Mouse (Mus musculus) embryonic facial prominence, embryonic 10.5 days (tissue): ENCODE data around the gene Nicn1. TPM values are rescaled to one million over a fixed set of nuclear protein-coding genes. Genes with fewer than 3 reads are reported as not detected.

Experiments
- DNase-seq: peaks from one replicate; pipeline ENCODE4 v3.0.0-alpha.2; 2017; ENCODE audit warnings: low spot score
- H3K27ac ChIP-seq: fragments of 300-500 bp; sonication (generic); replicated peaks from 2 replicates; pipeline ENCODE4 v1.5.1; 2016; ENCODE audit warnings: mild to moderate bottlenecking
- H3K27me3 ChIP-seq: fragments of 300-500 bp; sonication (generic); replicated peaks from 2 replicates; pipeline ENCODE4 v1.6.1; 2016; ENCODE audit warnings: low read depth, mild to moderate bottlenecking; ENCODE audit not compliant: poor library complexity, severe bottlenecking
- H3K36me3 ChIP-seq: fragments of 300-500 bp; sonication (generic); replicated peaks from 2 replicates; pipeline ENCODE4 v1.6.1; 2016; ENCODE audit warnings: mild to moderate bottlenecking, moderate library complexity
- H3K4me1 ChIP-seq: fragments of 300-500 bp; sonication (generic); 2 replicates; pipeline ENCODE4 v1.6.1; 2016
- H3K4me3 ChIP-seq: fragments of 300-500 bp; sonication (generic); 2 replicates; pipeline ENCODE4 v1.5.1; 2016; ENCODE audit warnings: mild to moderate bottlenecking, moderate library complexity
- H3K9me3 ChIP-seq: fragments of 300-500 bp; sonication (generic); 2 replicates; pipeline ENCODE4 v1.6.1; 2016; ENCODE audit warnings: mild to moderate bottlenecking
- WGBS: fragments of 180-500 bp; shearing (Covaris S2); methylation state at CpG from one replicate; pipeline ENCODE4 v1.1.7; 2016; 5-methylcytosine and 5-hydroxymethylcytosine counted together
- polyA plus RNA-seq: library from polyadenylated mRNA; unstranded; fragments of >200 nt; fragmentation: Nextera tagmentation; extraction: Ambion mirVana; gene quantifications from 2 replicates; pipeline ENCODE4 v1.2.1, GENCODE M21; 2016

The Nicn1 gene
- polyA plus RNA-seq, 1 experiment from 2014 or later, result 39.3 TPM

GRCm38 (mm10) chr9:108342301-108342831 lies 52.1 kb downstream of the Nicn1 start:
- no peaks in the 10 kb centered on the region for H3K27me3 ChIP-seq
- no peak for DNase-seq
- WGBS, result 57% methylated on average over 5 of the region's 5 CpGs
- H3K9me3 ChIP-seq, result no peaks in the 10 kb centered on the region
- H3K36me3 ChIP-seq, result peaks cover 17% of the 10 kb centered on the region
- H3K4me3 ChIP-seq, result no peak overlapping the region
- H3K4me1 ChIP-seq, result peaks cover 48% of the 10 kb centered on the region
- H3K27ac ChIP-seq, result no peak overlapping the region

GRCm38 (mm10) chr9:108343331-108343730 lies 53.1 kb downstream of the Nicn1 start:
- Histone ChIP-seq H3K4me1 (peaks cover 44% of the 10 kb centered on the region), H3K27ac (no peak overlapping the region; the same call in 1 of the 2 replicates), H3K27me3 (no peaks in the 10 kb centered on the region), H3K9me3 (no peaks in the 10 kb centered on the region), H3K4me3 (no peak overlapping the region), H3K36me3 (peaks cover 9% of the 10 kb centered on the region)
- WGBS, result 83% methylated on average over 3 of the region's 3 CpGs
- DNase-seq, result no peak

GRCm38 (mm10) chr9:108343835-108344234 lies 53.6 kb downstream of the Nicn1 start:
- H3K9me3 ChIP-seq, result no peaks in the 10 kb centered on the region
- H3K4me1 ChIP-seq, result peaks cover 44% of the 10 kb centered on the region
- no peak overlapping the region for H3K27ac ChIP-seq
- no peak overlapping the region for H3K4me3 ChIP-seq
- no peaks in the 10 kb centered on the region for H3K27me3 ChIP-seq
- 100% methylated on average over 1 of the region's 1 CpGs for WGBS
- peaks cover 9% of the 10 kb centered on the region for H3K36me3 ChIP-seq
- DNase-seq, result no peak

GRCm38 (mm10) chr9:108344471-108344870 lies 54.2 kb downstream of the Nicn1 start:
- Histone ChIP-seq H3K4me1 (peaks cover 48% of the 10 kb centered on the region), H3K27me3 (no peaks in the 10 kb centered on the region), H3K36me3 (peaks cover 11% of the 10 kb centered on the region), H3K4me3 (no peak overlapping the region), H3K9me3 (no peaks in the 10 kb centered on the region), H3K27ac (no peak overlapping the region)
- WGBS, result 82% methylated on average over 4 of the region's 4 CpGs
- no peak for DNase-seq

Other genes starting within 250 kb of the Nicn1 start
- 23.3 and 26.1 TPM in 2 replicates for gene Gmppb, start 241.2 kb upstream of the Nicn1 start, polyA plus RNA-seq
- 2.7 and 2.8 TPM in 2 replicates for gene Amigo3, start 237.3 kb upstream of the Nicn1 start, polyA plus RNA-seq
- gene Mst1, start 210.0 kb upstream of the Nicn1 start, polyA plus RNA-seq, result 0.43 and 0.69 TPM in 2 replicates
- 32.7 and 34.1 TPM in 2 replicates for gene Rnf123, start 207.1 kb upstream of the Nicn1 start, polyA plus RNA-seq
- 68.3 and 72.8 TPM in 2 replicates for gene Apeh, start 195.8 kb upstream of the Nicn1 start, polyA plus RNA-seq
- gene Bsn, start 100.0 kb upstream of the Nicn1 start, polyA plus RNA-seq, result 1.4 and 1.7 TPM in 2 replicates
- gene Dag1, start 26.5 kb upstream of the Nicn1 start, polyA plus RNA-seq, result 70.1 and 73.9 TPM in 2 replicates
- 35.9 and 40.8 TPM in 2 replicates for gene Amt, start 6.4 kb downstream of the Nicn1 start, polyA plus RNA-seq
- gene Rhoa, start 15.7 kb downstream of the Nicn1 start, polyA plus RNA-seq, result 240 and 243 TPM in 2 replicates
- 14.4 and 14.7 TPM in 2 replicates for gene Tcta, start 15.7 kb downstream of the Nicn1 start, polyA plus RNA-seq
- 810 and 843 TPM in 2 replicates for gene Gpx1, start 48.5 kb downstream of the Nicn1 start, polyA plus RNA-seq
- gene Usp4, start 57.4 kb downstream of the Nicn1 start, polyA plus RNA-seq, result 127 and 133 TPM in 2 replicates
- 0.67 and 1.0 TPM in 2 replicates for gene 1700102P08Rik, start 102.4 kb downstream of the Nicn1 start, polyA plus RNA-seq
- 0.93 and 1.1 TPM in 2 replicates for gene Ccdc36, start 138.1 kb downstream of the Nicn1 start, polyA plus RNA-seq
- gene BC048562, start 146.1 kb downstream of the Nicn1 start, polyA plus RNA-seq, result not detected in 2 replicates
- 56.6 and 57.5 TPM in 2 replicates for gene Ccdc71, start 170.1 kb downstream of the Nicn1 start, polyA plus RNA-seq
- gene Klhdc8b, start 171.2 kb downstream of the Nicn1 start, polyA plus RNA-seq, result 21.6 and 24.2 TPM in 2 replicates
- gene Lamb2, start 189.3 kb downstream of the Nicn1 start, polyA plus RNA-seq, result 33.2 and 33.5 TPM in 2 replicates
- gene Usp19, start 200.2 kb downstream of the Nicn1 start, polyA plus RNA-seq, result 84.7 and 93.7 TPM in 2 replicates
- 118 and 119 TPM in 2 replicates for gene Qars, start 217.3 kb downstream of the Nicn1 start, polyA plus RNA-seq
- 167 and 168 TPM in 2 replicates for gene Qrich1, start 226.4 kb downstream of the Nicn1 start, polyA plus RNA-seq